Mouse (Mus musculus) intestine, embryonic 16.5 days (tissue): ENCODE data around the gene Txn2. TPM values are rescaled to one million over a fixed set of nuclear protein-coding genes. Genes with fewer than 3 reads are reported as not detected.

Experiments
- ATAC-seq: fragments of 200-750 bp; cut with Nextera tagmentation; 2 replicates; pipeline ENCODE4 v1.8.0; 2017; ENCODE audit warnings: moderate TSS enrichment, moderate library complexity
- H3K27ac ChIP-seq: fragments of 300-500 bp; sonication (generic); 2 replicates; pipeline ENCODE4 v1.5.1; 2014; ENCODE audit warnings: mild to moderate bottlenecking, low read length
- H3K27me3 ChIP-seq: fragments of 300-500 bp; sonication (generic); replicated peaks from 2 replicates; pipeline ENCODE4 v1.6.1; 2014; ENCODE audit warnings: low read length, control low read depth, mixed read lengths; ENCODE audit not compliant: control insufficient read depth, insufficient read depth
- H3K36me3 ChIP-seq: fragments of 300-500 bp; sonication (generic); 2 replicates; pipeline ENCODE4 v1.6.1; 2014; ENCODE audit warnings: low read length, control low read depth; ENCODE audit not compliant: control insufficient read depth, insufficient read depth
- H3K4me1 ChIP-seq: fragments of 300-500 bp; sonication (generic); 2 replicates; pipeline ENCODE4 v1.6.1; 2014; ENCODE audit warnings: low read length, control low read depth, mixed read lengths; ENCODE audit not compliant: control insufficient read depth, insufficient read depth
- H3K4me2 ChIP-seq: fragments of 300-500 bp; sonication (generic); 2 replicates; pipeline ENCODE4 v1.6.1; 2014; ENCODE audit warnings: low read depth, low read length, control low read depth
- H3K4me3 ChIP-seq: fragments of 300-500 bp; sonication (generic); 2 replicates; pipeline ENCODE4 v1.5.1; 2014; ENCODE audit warnings: mild to moderate bottlenecking, low read length
- H3K9ac ChIP-seq: fragments of 300-500 bp; sonication (generic); 2 replicates; pipeline ENCODE4 v1.6.1; 2014; ENCODE audit warnings: low read depth, low read length
- H3K9me3 ChIP-seq: fragments of 300-500 bp; sonication (generic); 2 replicates; pipeline ENCODE4 v1.6.1; 2016; ENCODE audit warnings: low read length, control low read depth; ENCODE audit not compliant: control insufficient read depth
- WGBS: fragments of 180-500 bp; shearing (Covaris S2); extraction: QIAGEN DNeasy Blood & Tissue Kit; methylation state at CpG from one replicate; pipeline ENCODE4 v1.1.7; 2014; 5-methylcytosine and 5-hydroxymethylcytosine counted together
- polyA plus RNA-seq: library from polyadenylated mRNA; unstranded; fragments of >200 nt; fragmentation: Nextera tagmentation; extraction: Ambion mirVana; gene quantifications from 2 replicates; pipeline ENCODE4 v1.2.1, GENCODE M21; 2015

The Txn2 gene
- polyA plus RNA-seq, 1 experiment from 2014 or later: 388 TPM

- Histone ChIP-seq H3K4me2 (no peak overlapping the region), H3K4me3 (no peak overlapping the region), H3K27me3 (no peaks in the 10 kb centered on the region), H3K9ac (no peak overlapping the region), H3K9me3 (no peaks in the 10 kb centered on the region), H3K4me1 (peaks cover 4% of the 10 kb centered on the region), H3K36me3 (no peaks in the 10 kb centered on the region), H3K27ac (no peak overlapping the region)
- no peak for ATAC-seq
- 83% methylated on average over 5 of the region's 5 CpGs for WGBS
These were observed 9.7 kb upstream of the Txn2 start for GRCm38 (mm10) chr15:77938516-77938915.

- Histone ChIP-seq H3K9ac (no peak overlapping the region), H3K36me3 (no peaks in the 10 kb centered on the region), H3K4me3 (no peak overlapping the region), H3K27ac (no peak overlapping the region), H3K27me3 (no peaks in the 10 kb centered on the region), H3K4me2 (no peak overlapping the region), H3K9me3 (no peaks in the 10 kb centered on the region), H3K4me1 (peaks cover 7% of the 10 kb centered on the region)
- no peak for ATAC-seq
- WGBS: 72% methylated on average over 14 of the region's 14 CpGs
These were observed 7.0 kb upstream of the Txn2 start for GRCm38 (mm10) chr15:77935673-77936375.

GRCm38 (mm10) chr15:77934968-77935367 lies 6.2 kb upstream of the Txn2 start:
- Histone ChIP-seq H3K9me3 (no peaks in the 10 kb centered on the region), H3K4me1 (peaks cover 7% of the 10 kb centered on the region), H3K27me3 (no peaks in the 10 kb centered on the region), H3K36me3 (no peaks in the 10 kb centered on the region), H3K9ac (no peak overlapping the region), H3K27ac (no peak overlapping the region), H3K4me3 (no peak overlapping the region), H3K4me2 (no peak overlapping the region)
- no peak for ATAC-seq
- 67% methylated on average over 5 of the region's 5 CpGs for WGBS

GRCm38 (mm10) chr15:77934326-77934725 lies 5.5 kb upstream of the Txn2 start:
- no peak overlapping the region for H3K4me2 ChIP-seq
- H3K9ac ChIP-seq: no peak overlapping the region
- H3K36me3 ChIP-seq: no peaks in the 10 kb centered on the region
- ATAC-seq: no peak
- H3K9me3 ChIP-seq: no peaks in the 10 kb centered on the region
- H3K4me1 ChIP-seq: peaks cover 7% of the 10 kb centered on the region
- no peak overlapping the region for H3K4me3 ChIP-seq
- WGBS: 78% methylated on average over 11 of the region's 11 CpGs
- no peaks in the 10 kb centered on the region for H3K27me3 ChIP-seq
- no peak overlapping the region for H3K27ac ChIP-seq

GRCm38 (mm10) chr15:77933770-77934169 lies 5.0 kb upstream of the Txn2 start:
- Histone ChIP-seq H3K4me2 (peak overlapping the region; percentile 41), H3K9ac (0 out of 2 replicates have a peak overlapping the region, but pooled peaks have one; percentile 25), H3K36me3 (no peaks in the 10 kb centered on the region), H3K4me1 (peaks cover 7% of the 10 kb centered on the region), H3K27me3 (no peaks in the 10 kb centered on the region), H3K4me3 (no peak overlapping the region), H3K9me3 (no peaks in the 10 kb centered on the region), H3K27ac (no peak overlapping the region)
- WGBS: 1% methylated on average over 14 of the region's 14 CpGs
- ATAC-seq: no peak

- no peak overlapping the region for H3K27ac ChIP-seq
- H3K27me3 ChIP-seq: no peaks in the 10 kb centered on the region
- peaks cover 7% of the 10 kb centered on the region for H3K4me1 ChIP-seq
- no peaks in the 10 kb centered on the region for H3K9me3 ChIP-seq
- H3K4me3 ChIP-seq: no peak overlapping the region
- H3K36me3 ChIP-seq: no peaks in the 10 kb centered on the region
- no peak overlapping the region for H3K9ac ChIP-seq
- no peak for ATAC-seq
- 62% methylated on average over 3 of the region's 3 CpGs for WGBS
- no peak overlapping the region for H3K4me2 ChIP-seq
These were observed 4.4 kb upstream of the Txn2 start for GRCm38 (mm10) chr15:77933222-77933621.

- Histone ChIP-seq H3K27me3 (no peaks in the 10 kb centered on the region), H3K9ac (no peak overlapping the region), H3K4me1 (peaks cover 16% of the 10 kb centered on the region), H3K27ac (no peak overlapping the region), H3K4me2 (no peak overlapping the region), H3K4me3 (no peak overlapping the region), H3K9me3 (no peaks in the 10 kb centered on the region), H3K36me3 (no peaks in the 10 kb centered on the region; the same call in 1 of the 2 replicates)
- ATAC-seq: no peak
- 72% methylated on average over 6 of the region's 6 CpGs for WGBS
These were observed 2.8 kb upstream of the Txn2 start for GRCm38 (mm10) chr15:77931689-77932016.

GRCm38 (mm10) chr15:77930986-77931688 lies 2.3 kb upstream of the Txn2 start:
- Histone ChIP-seq H3K4me1 (peaks cover 16% of the 10 kb centered on the region), H3K27ac (no peak overlapping the region), H3K27me3 (no peaks in the 10 kb centered on the region), H3K9ac (no peak overlapping the region), H3K4me3 (no peak overlapping the region), H3K4me2 (no peak overlapping the region), H3K9me3 (no peaks in the 10 kb centered on the region), H3K36me3 (no peaks in the 10 kb centered on the region; the same call in 1 of the 2 replicates)
- WGBS: 72% methylated on average over 6 of the region's 6 CpGs
- ATAC-seq: no peak

- 45% methylated on average over 8 of the region's 8 CpGs for WGBS
- Histone ChIP-seq H3K27ac (peak overlapping the region; percentile 86), H3K4me2 (peak overlapping the region; percentile 85), H3K4me1 (peaks cover 16% of the 10 kb centered on the region), H3K4me3 (peak overlapping the region; percentile 74), H3K9me3 (no peaks in the 10 kb centered on the region), H3K27me3 (no peaks in the 10 kb centered on the region), H3K36me3 (no peaks in the 10 kb centered on the region; the same call in 1 of the 2 replicates), H3K9ac (peak overlapping the region; percentile 75)
- peak; percentile 6 for ATAC-seq
These were observed 998 bp upstream of the Txn2 start for GRCm38 (mm10) chr15:77929804-77930203.
